Mouse (Mus musculus): Measurements from ENCODE around the gene Nim1k.

Gene Nim1k

GRCm38 (mm10) chr13:119755681-119756471 is at the start of gene Nim1k:
Nim1k (minus strand) TSS chr13:119755882.
- peak; percentile 83 for DNase-seq (ENCODE audit: low read depth, low spot score)

- DNase-seq (ENCODE audit: low read depth, low spot score): no peak
Measured at GRCm38 (mm10) chr13:119797656-119798055, 42.0 kb upstream of the Nim1k start.

GRCm38 (mm10) chr13:119792791-119793404 is 37.2 kb upstream of the Nim1k start:
- DNase-seq (ENCODE audit: low read depth, low spot score): no peak

GRCm38 (mm10) chr13:119791580-119792135 is 36.0 kb upstream of the Nim1k start:
- no peak for DNase-seq (ENCODE audit: low read depth, low spot score)

- DNase-seq (ENCODE audit: low read depth, low spot score): peak; percentile 90
Measured at GRCm38 (mm10) chr13:119790761-119791579, 35.3 kb upstream of the Nim1k start, which contains the start of gene Zfp131. Zfp131 (minus strand) TSS chr13:119790889.

GRCm38 (mm10) chr13:119789851-119790717 is 34.4 kb upstream of the Nim1k start:
- no peak for DNase-seq (ENCODE audit: low read depth, low spot score)

- no peak for DNase-seq (ENCODE audit: low read depth, low spot score)
Measured at GRCm38 (mm10) chr13:119783581-119783980, 27.9 kb upstream of the Nim1k start.

- DNase-seq (ENCODE audit: low read depth, low spot score): no peak
Measured at GRCm38 (mm10) chr13:119768541-119768940, 12.9 kb upstream of the Nim1k start.

- no peak for DNase-seq (ENCODE audit: low read depth, low spot score)
Measured at GRCm38 (mm10) chr13:119766480-119766879, 10.8 kb upstream of the Nim1k start.

- DNase-seq (ENCODE audit: low read depth, low spot score): no peak
Measured at GRCm38 (mm10) chr13:119756831-119757230, 1.1 kb upstream of the Nim1k start.

GRCm38 (mm10) chr13:119755141-119755547 is 538 bp downstream of the Nim1k start:
- DNase-seq (ENCODE audit: low read depth, low spot score): no peak

- no peak for DNase-seq (ENCODE audit: low read depth, low spot score)
Measured at GRCm38 (mm10) chr13:119754635-119755020, 1.1 kb downstream of the Nim1k start.

- peak; percentile 71 for DNase-seq (ENCODE audit: low read depth, low spot score)
Measured at GRCm38 (mm10) chr13:119753859-119754634, 1.6 kb downstream of the Nim1k start.

GRCm38 (mm10) chr13:119746930-119747329 is 8.8 kb downstream of the Nim1k start:
- DNase-seq (ENCODE audit: low read depth, low spot score): no peak

GRCm38 (mm10) chr13:119743470-119743869 is 12.2 kb downstream of the Nim1k start:
- DNase-seq (ENCODE audit: low read depth, low spot score): no peak

- peak; percentile 47 for DNase-seq (ENCODE audit: low read depth, low spot score)
Measured at GRCm38 (mm10) chr13:119742711-119743415, 12.8 kb downstream of the Nim1k start.

GRCm38 (mm10) chr13:119741390-119742237 is 14.1 kb downstream of the Nim1k start:
- DNase-seq (ENCODE audit: low read depth, low spot score): no peak

GRCm38 (mm10) chr13:119731448-119731847 is 24.2 kb downstream of the Nim1k start:
- DNase-seq (ENCODE audit: low read depth, low spot score): no peak

All from telencephalon, adult 2 months (tissue).